Mouse (Mus musculus) retina, postnatal 1 day (tissue): Measurements from ENCODE around the gene Olfr1509.
"Not testable (repeated sequence)": the region's sequence is repeated elsewhere in the genome, so short reads cannot be mapped to it uniquely, and the experiment has no call there.

ENCODE experiments used
- DNase-seq: peaks from one replicate; pipeline ENCODE4 v3.0.0-alpha.2; 2012

Olfr1509 gene

GRCm38 (mm10) chr14:52442690-52443089 lies at the start of gene Olfr1509:
TSS of gene Olfr1509 (plus strand) at chr14:52442990.
- DNase-seq, result no peak

- DNase-seq, result no peak
Measured at GRCm38 (mm10) chr14:52397279-52397678, 45.5 kb upstream of the Olfr1509 start, which contains the start of gene Olfr1511. TSS of gene Olfr1511 (minus strand) at chr14:52397379.

GRCm38 (mm10) chr14:52410142-52410919 lies 32.5 kb upstream of the Olfr1509 start:
- DNase-seq, result not testable (repeated sequence)

- DNase-seq, result no peak
Measured at GRCm38 (mm10) chr14:52414273-52414672, 28.5 kb upstream of the Olfr1509 start, which contains the start of gene Olfr1510. TSS of gene Olfr1510 (minus strand) at chr14:52414373.

- no peak for DNase-seq
Measured at GRCm38 (mm10) chr14:52427686-52428085, 15.1 kb upstream of the Olfr1509 start.

- no peak for DNase-seq
Measured at GRCm38 (mm10) chr14:52451138-52451537, 8.3 kb downstream of the Olfr1509 start.

GRCm38 (mm10) chr14:52461928-52462327 lies 19.1 kb downstream of the Olfr1509 start:
- DNase-seq, result no peak

GRCm38 (mm10) chr14:52465738-52466137 lies 22.9 kb downstream of the Olfr1509 start:
- DNase-seq, result no peak

- no peak for DNase-seq
Measured at GRCm38 (mm10) chr14:52467395-52467794, 24.6 kb downstream of the Olfr1509 start, which contains the start of gene Olfr1508. TSS of gene Olfr1508 (minus strand) at chr14:52467495.

- no peak for DNase-seq
Measured at GRCm38 (mm10) chr14:52495516-52495915, 52.7 kb downstream of the Olfr1509 start, which contains the start of gene Olfr1507. TSS of gene Olfr1507 (minus strand) at chr14:52495749.
